Mouse (Mus musculus) liver, embryonic 14.5 days (tissue): ENCODE data around the gene Man1c1. TPM values are rescaled to one million over a fixed set of nuclear protein-coding genes. Genes with fewer than 3 reads are reported as not detected.

ENCODE experiments used
- ATAC-seq: fragments of 200-750 bp; cut with Nextera tagmentation; 2 replicates; pipeline ENCODE4 v1.8.0; 2017; ENCODE audit warnings: moderate number of reproducible peaks, mild to moderate bottlenecking, moderate library complexity; ENCODE audit not compliant: insufficient read depth
- DNase-seq, 3 experiments: peaks; one replicate each; pipeline ENCODE4 v3.0.0-alpha.2; 2012 to 2013; ENCODE audit warnings: low read depth in 3 of 3, low spot score in 3 of 3
- H3K27ac ChIP-seq: fragments of 300-500 bp; sonication (generic); 2 replicates; pipeline ENCODE4 v1.5.1; 2014; ENCODE audit warnings: moderate library complexity, mild to moderate bottlenecking, control low read depth, inconsistent platforms
- H3K27me3 ChIP-seq: fragments of 300-500 bp; sonication (generic); 2 replicates; pipeline ENCODE4 v1.6.1; 2014; ENCODE audit warnings: mild to moderate bottlenecking, low read length, moderate library complexity; ENCODE audit not compliant: control insufficient read depth, insufficient read depth
- H3K36me3 ChIP-seq: fragments of 300-500 bp; sonication (generic); replicated peaks from 2 replicates; pipeline ENCODE4 v1.6.1; 2014; ENCODE audit warnings: low read depth; ENCODE audit not compliant: control insufficient read depth, insufficient read depth
- H3K4me1 ChIP-seq, 2 experiments: fragments of 200-500 bp in 1 of 2; fragments of 300-500 bp in 1 of 2; sonication (generic) in 1 of 2; replicated peaks; 2 replicates each; pipeline ENCODE4 v1.6.1; 2012 to 2014; ENCODE audit warnings: antibody characterized with exemption in 1 of 2, inconsistent platforms in 1 of 2, low read length in 1 of 2; ENCODE audit not compliant: control insufficient read depth in 2 of 2, insufficient read depth in 2 of 2
- H3K4me2 ChIP-seq: fragments of 300-500 bp; sonication (generic); 2 replicates; pipeline ENCODE4 v1.6.1; 2014; ENCODE audit warnings: low read depth, mild to moderate bottlenecking, control low read depth, moderate library complexity
- H3K4me3 ChIP-seq, 2 experiments: fragments of 200-500 bp in 1 of 2; fragments of 300-500 bp in 1 of 2; sonication (generic) in 1 of 2; 2 replicates each; pipeline ENCODE4 v1.5.1; 2012 to 2014; ENCODE audit warnings: low read depth in 2 of 2, low read length in 2 of 2, mild to moderate bottlenecking in 2 of 2, control low read depth in 1 of 2, inconsistent platforms in 1 of 2, moderate library complexity in 1 of 2; ENCODE audit not compliant: insufficient read depth in 1 of 2
- H3K9ac ChIP-seq: fragments of 300-500 bp; sonication (generic); replicated peaks from 2 replicates; pipeline ENCODE4 v1.6.1; 2014; ENCODE audit warnings: mild to moderate bottlenecking, control low read depth, moderate library complexity
- H3K9me3 ChIP-seq: fragments of 300-500 bp; sonication (generic); 2 replicates; pipeline ENCODE4 v1.6.1; 2016; ENCODE audit warnings: low read length, mixed read lengths; ENCODE audit not compliant: control insufficient read depth
- CTCF ChIP-seq: IDR thresholded peaks from 2 replicates; pipeline ENCODE4 v1.5.1; 2016; ENCODE audit warnings: antibody characterized with exemption, low read depth, control low read depth
- EP300 ChIP-seq: IDR thresholded peaks from 2 replicates; pipeline ENCODE4 v1.6.1; 2016; ENCODE audit warnings: antibody characterized with exemption, low read depth
- WGBS: fragments of 180-500 bp; shearing (Covaris S2); extraction: QIAGEN DNeasy Blood & Tissue Kit; methylation state at CpG from one replicate; pipeline ENCODE4 v1.1.7; 2014; ENCODE audit not compliant: insufficient replicate concordance; 5-methylcytosine and 5-hydroxymethylcytosine counted together
- microRNA-seq: library from miRNA; unstranded; fragments of <30 nt; microRNA quantifications from one replicate; pipeline ENCODE4, GENCODE M21; 2016
- polyA plus RNA-seq, 2 experiments: library from polyadenylated mRNA; depleted of rRNA in 1 of 2; stranded (reverse) in 1 of 2; unstranded in 1 of 2; fragments of >200 nt; fragmentation: Nextera tagmentation in 1 of 2; extraction: Ambion mirVana in 1 of 2; gene quantifications; 2 replicates each; pipeline versions ENCODE4 v1.2.1 to v1.2.3; 2012 to 2014

Man1c1 gene
- polyA plus RNA-seq, 2 experiments: 1.2 to 1.9 TPM

GRCm38 (mm10) chr4:134514309-134514930, 189.7 kb downstream of the Man1c1 start:
- H3K4me2 ChIP-seq: peak overlapping the region; percentile 79
- peaks cover 37 to 50% of the 10 kb centered on the region in 2 experiments for H3K4me1 ChIP-seq
- ATAC-seq: no peak
- H3K36me3 ChIP-seq: peaks cover 7% of the 10 kb centered on the region
- no peak for TF ChIP-seq CTCF
- TF ChIP-seq EP300: no peak
- H3K9ac ChIP-seq: peak overlapping the region; percentile 56
- H3K27ac ChIP-seq: peak overlapping the region; percentile 55
- no peaks in the 10 kb centered on the region for H3K27me3 ChIP-seq
- peak overlapping the region; percentile 28 to 70; a peak in 3 of 4 replicates for H3K4me3 ChIP-seq
- no peaks in the 10 kb centered on the region for H3K9me3 ChIP-seq
- DNase-seq: peak in 2 of 3 experiments; percentile 66 to 70
- 56% methylated on average over 11 of the region's 11 CpGs for WGBS

- Histone ChIP-seq H3K4me2 (peak overlapping the region; percentile 79), H3K9me3 (no peaks in the 10 kb centered on the region), H3K9ac (peak overlapping the region; percentile 52), H3K4me3 (peak overlapping the region; percentile 58 to 70), H3K27me3 (no peaks in the 10 kb centered on the region), H3K27ac (peak overlapping the region; percentile 76), H3K36me3 (peaks cover 6% of the 10 kb centered on the region), H3K4me1 (peaks cover 46 to 57% of the 10 kb centered on the region in 2 experiments)
- DNase-seq: peak in 1 of 3 experiments; percentile 86
- ATAC-seq: peak; percentile 42
- 4% methylated on average over 15 of the region's 15 CpGs for WGBS
- TF ChIP-seq EP300 (no peak), CTCF (peak; percentile 87)
Measured at GRCm38 (mm10) chr4:134512798-134513197, 191.3 kb downstream of the Man1c1 start.

- Histone ChIP-seq H3K4me3 (peak overlapping the region; percentile 70), H3K4me1 (peaks cover 45 to 54% of the 10 kb centered on the region in 2 experiments)
Measured at GRCm38 (mm10) chr4:134511730-134512129, 192.4 kb downstream of the Man1c1 start.

More at GRCm38 (mm10) chr4:134511730-134512129, 192.4 kb downstream of the Man1c1 start:
- 16% methylated on average over 6 of the region's 6 CpGs for WGBS
- peaks cover 6% of the 10 kb centered on the region for H3K36me3 ChIP-seq
- ATAC-seq: no peak
- H3K9me3 ChIP-seq: no peaks in the 10 kb centered on the region
- peak overlapping the region; percentile 68 for H3K9ac ChIP-seq
- peak overlapping the region; percentile 68 for H3K27ac ChIP-seq
- H3K27me3 ChIP-seq: no peaks in the 10 kb centered on the region
- DNase-seq: no peak
- no peak for TF ChIP-seq CTCF
- TF ChIP-seq EP300: no peak
- H3K4me2 ChIP-seq: peak overlapping the region; percentile 79

Small RNA genes within 50 kb of the gene (microRNA-seq; reads per million reads assigned to microRNA genes)
- gene Mir6403: not detected

Other genes with a start within 250 kb of the Man1c1 start
- 46.2 and 104 TPM in 2 replicates for gene Stmn1, start 236.0 kb downstream of the Man1c1 start, polyA plus RNA-seq (2012; rRNA removed)
- gene Stmn1, start 236.0 kb downstream of the Man1c1 start, polyA plus RNA-seq (2014; fragmentation: Nextera tagmentation; extraction: Ambion mirVana): 404 and 464 TPM in 2 replicates
- gene Paqr7, start 207.6 kb downstream of the Man1c1 start, polyA plus RNA-seq (2012; rRNA removed): 4.1 and 5.7 TPM in 2 replicates
- gene Paqr7, start 207.6 kb downstream of the Man1c1 start, polyA plus RNA-seq (2014; fragmentation: Nextera tagmentation; extraction: Ambion mirVana): 1.9 and 2.3 TPM in 2 replicates
- gene Aunip, start 193.3 kb downstream of the Man1c1 start, polyA plus RNA-seq (2012; rRNA removed): 13.5 and 21.0 TPM in 2 replicates
- 7.6 and 10.2 TPM in 2 replicates for gene Aunip, start 193.3 kb downstream of the Man1c1 start, polyA plus RNA-seq (2014; fragmentation: Nextera tagmentation; extraction: Ambion mirVana)
- 27.0 and 28.4 TPM in 2 replicates for gene Mtfr1l, start 168.9 kb downstream of the Man1c1 start, polyA plus RNA-seq (2012; rRNA removed)
- 41.6 and 48.5 TPM in 2 replicates for gene Mtfr1l, start 168.9 kb downstream of the Man1c1 start, polyA plus RNA-seq (2014; fragmentation: Nextera tagmentation; extraction: Ambion mirVana)
- 3.6 and 4.6 TPM in 2 replicates for gene Selenon, start 152.1 kb downstream of the Man1c1 start, polyA plus RNA-seq (2012; rRNA removed)
- gene Selenon, start 152.1 kb downstream of the Man1c1 start, polyA plus RNA-seq (2014; fragmentation: Nextera tagmentation; extraction: Ambion mirVana): 1.9 and 3.4 TPM in 2 replicates
- gene Ldlrap1, start 63.7 kb upstream of the Man1c1 start, polyA plus RNA-seq (2012; rRNA removed): 7.0 and 9.1 TPM in 2 replicates
- gene Ldlrap1, start 63.7 kb upstream of the Man1c1 start, polyA plus RNA-seq (2014; fragmentation: Nextera tagmentation; extraction: Ambion mirVana): 13.4 and 19.2 TPM in 2 replicates
- gene Maco1, start 149.1 kb upstream of the Man1c1 start, polyA plus RNA-seq (2012; rRNA removed): 5.7 and 9.3 TPM in 2 replicates
- gene Maco1, start 149.1 kb upstream of the Man1c1 start, polyA plus RNA-seq (2014; fragmentation: Nextera tagmentation; extraction: Ambion mirVana): 11.7 and 13.0 TPM in 2 replicates
- 260 and 298 TPM in 2 replicates for gene Rhd, start 160.2 kb upstream of the Man1c1 start, polyA plus RNA-seq (2012; rRNA removed)
- 576 and 578 TPM in 2 replicates for gene Rhd, start 160.2 kb upstream of the Man1c1 start, polyA plus RNA-seq (2014; fragmentation: Nextera tagmentation; extraction: Ambion mirVana)
- gene Tmem50a, start 210.7 kb upstream of the Man1c1 start, polyA plus RNA-seq (2012; rRNA removed): 44.2 and 50.8 TPM in 2 replicates
- 59.5 and 65.1 TPM in 2 replicates for gene Tmem50a, start 210.7 kb upstream of the Man1c1 start, polyA plus RNA-seq (2014; fragmentation: Nextera tagmentation; extraction: Ambion mirVana)
- 228 and 239 TPM in 2 replicates for gene Rsrp1, start 219.3 kb upstream of the Man1c1 start, polyA plus RNA-seq (2012; rRNA removed)
- 151 and 161 TPM in 2 replicates for gene Rsrp1, start 219.3 kb upstream of the Man1c1 start, polyA plus RNA-seq (2014; fragmentation: Nextera tagmentation; extraction: Ambion mirVana)
- gene Syf2, start 226.6 kb upstream of the Man1c1 start, polyA plus RNA-seq (2012; rRNA removed): 21.9 and 42.9 TPM in 2 replicates
- gene Syf2, start 226.6 kb upstream of the Man1c1 start, polyA plus RNA-seq (2014; fragmentation: Nextera tagmentation; extraction: Ambion mirVana): 52.6 and 56.0 TPM in 2 replicates